Comparison of ENCODE assay signal across 8 mouse cellular contexts in genomic region chr6:17636764-17637170, GRCm38 (mm10). TPM values are rescaled to one million over a fixed set of nuclear protein-coding genes. Genes with fewer than 3 reads are reported as not detected.
A peak's percentile ranks its signal among the peaks of the same experiment; 100 is the strongest.
DNase-seq lines count a peak whose midpoint lies in the region; ATAC-seq and TF ChIP-seq lines count a peak whose summit lies in the region.

No protein-coding gene starts in this region.

- no peaks in the 10 kb centered on the region for H3K27me3 ChIP-seq in E14TG2a.4 (ENCODE audit: insufficient read depth, low read length)
- H3K27me3 ChIP-seq in forebrain, embryonic 13.5 days = no peaks in the 10 kb centered on the region
- H3K27me3 ChIP-seq in neural tube, embryonic 15.5 days (replicated peaks) = no peaks in the 10 kb centered on the region

- peak overlapping the region; percentile 79 for H3K4me3 ChIP-seq in E14TG2a.4 (replicated peaks; ENCODE audit: low read length)
- peak overlapping the region; percentile 83 for H3K4me3 ChIP-seq in forebrain, embryonic 13.5 days
- H3K4me3 ChIP-seq in neural tube, embryonic 15.5 days (replicated peaks) = peak overlapping the region; percentile 82

- H3K4me2 ChIP-seq in forebrain, embryonic 13.5 days = peak overlapping the region; percentile 55
- peak overlapping the region; percentile 68 for H3K4me2 ChIP-seq in neural tube, embryonic 15.5 days

- peak overlapping the region; percentile 94 for H3K9ac ChIP-seq in forebrain, embryonic 13.5 days
- H3K9ac ChIP-seq in neural tube, embryonic 15.5 days (replicated peaks) = peak overlapping the region; percentile 88

- TF ChIP-seq CTCF in E14TG2a.4 (conservative IDR thresholded peaks at IDR 0.05; ENCODE audit: low read length) = no peak

- H3K36me3 ChIP-seq in E14TG2a.4 (ENCODE audit: insufficient read depth, low read length) = no peaks in the 10 kb centered on the region
- no peaks in the 10 kb centered on the region for H3K36me3 ChIP-seq in forebrain, embryonic 13.5 days (ENCODE audit: poor library complexity, severe bottlenecking)
- H3K36me3 ChIP-seq in neural tube, embryonic 15.5 days = no peaks in the 10 kb centered on the region

- peak; percentile 94 for DNase-seq in c-Kit-positive CD71-positive TER-119-positive erythroid progenitor cells, embryonic 14.5 days (ENCODE audit: low spot score)
- DNase-seq in heart, postnatal 14 days = peak; percentile 98 to 99
- DNase-seq in layer of hippocampus, adult 11-12 months (ENCODE audit: low spot score) = peak; percentile 95
- DNase-seq in lung, adult 18-20 months = peak; percentile 93 to 95
- peak; percentile 95 for DNase-seq in testis, postnatal 14 days (ENCODE audit: low spot score)

- ATAC-seq in forebrain, embryonic 13.5 days = peak; percentile 94
- ATAC-seq in neural tube, embryonic 15.5 days (ENCODE audit: low FRiP score) = peak; percentile 97

- H3K4me1 ChIP-seq in E14TG2a.4 (replicated peaks; ENCODE audit: low read depth, low read length) = peaks cover 26% of the 10 kb centered on the region
- H3K4me1 ChIP-seq in forebrain, embryonic 13.5 days = peaks cover 16% of the 10 kb centered on the region
- H3K4me1 ChIP-seq in neural tube, embryonic 15.5 days = peaks cover 13% of the 10 kb centered on the region

- peak overlapping the region; percentile 96 for H3K27ac ChIP-seq in forebrain, embryonic 13.5 days
- peak overlapping the region; percentile 95 for H3K27ac ChIP-seq in neural tube, embryonic 15.5 days (replicated peaks)

- 0% methylated on average over 37 of the region's 45 CpGs for WGBS in forebrain, embryonic 13.5 days
- WGBS in neural tube, embryonic 15.5 days = under 1% methylated on average over 32 of the region's 45 CpGs

- H3K9me3 ChIP-seq in E14TG2a.4 (ENCODE audit: low read length) = no peaks in the 10 kb centered on the region
- H3K9me3 ChIP-seq in forebrain, embryonic 13.5 days (replicated peaks) = 0 out of 2 replicates have a peak, but pooled peaks cover 4% of the 10 kb centered on the region
- no peaks in the 10 kb centered on the region for H3K9me3 ChIP-seq in neural tube, embryonic 15.5 days (replicated peaks)

- intact Hi-C loops in heart, postnatal 14 days (cut with DNase I) = loop anchor here (1.0 kb wide), 1 partner anchor 58 kb away; no protein-coding TSS in a partner anchor

RNA-seq across cellular contexts. Expression of gene Capza2, which starts 0.7 kb away (rescaled TPM):
- polyA plus RNA-seq in forebrain, embryonic 13.5 days (2015; fragmentation: Nextera tagmentation; extraction: Ambion mirVana) = 245 and 247 TPM in 2 replicates
- total RNA-seq in heart, postnatal 14 days (2021) = 100 to 1,000 TPM; 129 to 138 TPM
- 248 and 260 TPM in 2 replicates for polyA plus RNA-seq in neural tube, embryonic 15.5 days (2015; fragmentation: Nextera tagmentation; extraction: Ambion mirVana)

RNA-seq across cellular contexts. Expression of gene St7, which starts 56.0 kb away (rescaled TPM):
- polyA plus RNA-seq in forebrain, embryonic 13.5 days (2015; fragmentation: Nextera tagmentation; extraction: Ambion mirVana) = 49.5 and 52.4 TPM in 2 replicates
- total RNA-seq in heart, postnatal 14 days (2021) = 10 to 100 TPM; 19.0 to 19.3 TPM
- 53.8 and 59.2 TPM in 2 replicates for polyA plus RNA-seq in neural tube, embryonic 15.5 days (2015; fragmentation: Nextera tagmentation; extraction: Ambion mirVana)

Comparison
In these comparisons a context has a peak if more than half of its experiments do, and no peak if none do; other contexts are left out.
1. Peak in every context shown above with its lines: DNase-seq, ATAC-seq, H3K4me3 ChIP-seq and H3K27ac ChIP-seq.